Mouse (Mus musculus): ENCODE results near the gene Slit3.

GRCm38 (mm10) chr11:35596064-35596463, 475.0 kb downstream of the Slit3 start:
- TF ChIP-seq GATA1 (IDR thresholded peaks at IDR 0.05; ENCODE audit: borderline replicate concordance, low read length) (no peak), FLI1 (IDR thresholded peaks at IDR 0.05; ENCODE audit: low read length) (no peak)
